Mouse (Mus musculus): ENCODE data around the gene Nhsl1.

DNA sequence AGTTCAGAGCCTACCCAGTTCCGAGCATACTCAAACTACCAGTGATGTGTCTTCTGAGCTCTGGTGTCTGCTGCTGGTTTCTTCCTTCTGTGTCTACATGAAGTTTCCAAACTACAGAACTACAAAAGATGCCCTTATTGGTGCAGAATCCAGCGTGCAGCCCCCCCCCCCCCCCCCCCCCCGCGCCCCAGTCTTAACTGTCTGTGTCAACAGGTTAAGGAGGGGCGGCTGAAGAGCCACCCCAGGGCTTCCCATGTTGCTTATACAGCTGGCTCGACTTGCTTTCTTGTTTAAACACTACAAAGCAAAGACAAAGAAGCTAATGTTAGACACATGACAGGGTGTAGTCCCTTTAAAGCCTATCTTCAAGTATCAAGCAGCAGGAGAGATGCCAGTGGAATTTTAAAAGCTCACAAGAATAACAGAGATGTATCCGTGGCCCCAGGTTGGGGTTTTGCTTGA lies 127.6 kb downstream of the Nhsl1 start:
- TF ChIP-seq CTCF (IDR thresholded peaks at IDR 0.05; ENCODE audit: extremely low read depth, insufficient read depth, insufficient read length, insufficient replicate concordance): no peak
- no peak for TF ChIP-seq POLR2A (IDR thresholded peaks at IDR 0.05; ENCODE audit: low read depth, low read length)
